Mouse (Mus musculus) inflammation-experienced regulatory T-cells, adult 16 weeks (primary cell): ENCODE results near the gene Olfr275. TPM values are rescaled to one million over a fixed set of nuclear protein-coding genes. Genes with fewer than 3 reads are reported as not detected.

Source experiments
- polyA plus RNA-seq: library from polyadenylated mRNA; unstranded; fragments of 100-300 nt; shearing (Covaris generic); gene quantifications from one replicate; pipeline ENCODE4 v1.2.1, GENCODE M21; 2017

Olfr275 gene
- polyA plus RNA-seq, result not detected

GRCm38 (mm10) chr4:52814304-52814703 lies at the start of gene Olfr275:
Olfr275 (plus strand) TSS chr4:52814604.

GRCm38 (mm10) chr4:52859136-52859535 lies 44.7 kb downstream of the Olfr275 start, which contains the start of gene Olfr273:
Olfr273 (minus strand) TSS chr4:52859236.

Other genes starting within 250 kb of the Olfr275 start
- gene Toporsl, start 218.3 kb upstream of the Olfr275 start, polyA plus RNA-seq, result not detected
- not detected for gene Olfr273, start 44.6 kb downstream of the Olfr275 start, polyA plus RNA-seq
- gene Olfr272, start 104.6 kb downstream of the Olfr275 start, polyA plus RNA-seq, result not detected
- gene Olfr270, start 149.9 kb downstream of the Olfr275 start, polyA plus RNA-seq, result not detected
- not detected for gene Nipsnap3a, start 174.7 kb downstream of the Olfr275 start, polyA plus RNA-seq
- gene Nipsnap3b, start 197.3 kb downstream of the Olfr275 start, polyA plus RNA-seq, result 81.2 TPM